Mouse (Mus musculus): ENCODE measurements around the gene Rnf225. TPM values are rescaled to one million over a fixed set of nuclear protein-coding genes. Genes with fewer than 3 reads are reported as not detected.

Rnf225 gene
- 2.3 and 2.4 TPM in 2 replicates for polyA plus RNA-seq (2012; rRNA removed)

DNA sequence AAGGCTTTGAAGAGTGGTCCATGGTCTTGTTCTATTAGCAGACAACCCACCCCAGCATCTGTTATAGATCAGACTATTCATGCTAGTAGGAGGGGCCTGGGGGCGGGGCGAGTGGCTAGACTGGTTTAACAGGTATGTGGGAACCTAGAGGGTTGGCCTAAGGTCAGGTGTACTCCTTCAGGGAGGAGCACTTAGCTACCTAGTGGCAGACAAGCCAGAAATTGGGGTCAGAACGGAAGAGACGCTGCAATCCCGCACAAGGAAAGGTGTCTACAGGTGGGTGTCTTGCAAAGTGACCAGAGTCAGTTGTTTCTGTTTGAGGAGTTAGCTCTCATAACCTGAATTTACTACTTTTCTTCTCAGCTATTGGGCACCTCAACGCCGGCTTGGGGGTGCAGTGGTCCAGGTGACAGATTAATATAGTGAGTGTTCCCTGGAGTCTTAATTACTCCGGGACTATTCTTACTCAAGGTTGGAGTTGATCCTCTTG lies at the start of gene Rnf225:
TSS of gene Rnf225 (plus strand) at position 226 of the 490 bp plus-strand sequence.

DNA sequence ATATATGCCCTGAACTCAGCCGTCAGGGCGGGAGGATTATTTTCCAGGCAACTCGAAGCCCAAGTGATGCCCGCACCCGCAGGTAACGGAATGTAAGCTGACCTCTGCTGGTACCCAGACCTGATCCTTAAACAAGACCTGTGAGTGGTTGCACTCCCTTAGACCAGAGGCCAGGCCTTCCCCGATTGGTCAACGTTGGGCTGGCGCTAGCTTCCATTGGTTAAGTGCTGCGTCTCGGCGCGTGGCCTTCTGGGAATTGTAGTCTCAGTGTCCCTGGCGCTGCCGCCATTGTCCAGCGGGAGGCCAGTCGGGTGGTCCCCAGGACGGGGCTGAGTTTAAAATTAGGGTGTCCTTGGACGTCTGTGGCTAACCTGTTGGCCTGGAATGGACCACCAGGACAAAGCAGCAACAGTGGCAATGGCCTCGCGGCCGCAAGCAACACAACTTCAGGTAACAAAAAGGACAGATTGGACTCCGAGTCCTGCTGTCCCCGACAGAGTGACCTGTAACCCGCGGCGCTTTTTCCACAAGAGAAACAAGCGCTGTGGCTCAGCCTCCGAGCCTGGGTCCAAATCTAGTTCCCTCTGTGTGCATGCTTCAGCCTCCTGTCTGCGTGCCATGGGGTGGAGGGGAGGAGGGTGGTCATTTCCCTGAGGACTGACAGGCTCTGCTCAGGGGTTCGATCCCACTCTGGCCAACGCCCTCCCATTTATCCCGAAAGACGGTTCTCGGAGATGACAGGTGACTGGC lies 46.1 kb upstream of the Rnf225 start, which contains the start of gene Zfp128:
TSS of gene Zfp128 (plus strand) at position 267 of the 750 bp plus-strand sequence.

DNA sequence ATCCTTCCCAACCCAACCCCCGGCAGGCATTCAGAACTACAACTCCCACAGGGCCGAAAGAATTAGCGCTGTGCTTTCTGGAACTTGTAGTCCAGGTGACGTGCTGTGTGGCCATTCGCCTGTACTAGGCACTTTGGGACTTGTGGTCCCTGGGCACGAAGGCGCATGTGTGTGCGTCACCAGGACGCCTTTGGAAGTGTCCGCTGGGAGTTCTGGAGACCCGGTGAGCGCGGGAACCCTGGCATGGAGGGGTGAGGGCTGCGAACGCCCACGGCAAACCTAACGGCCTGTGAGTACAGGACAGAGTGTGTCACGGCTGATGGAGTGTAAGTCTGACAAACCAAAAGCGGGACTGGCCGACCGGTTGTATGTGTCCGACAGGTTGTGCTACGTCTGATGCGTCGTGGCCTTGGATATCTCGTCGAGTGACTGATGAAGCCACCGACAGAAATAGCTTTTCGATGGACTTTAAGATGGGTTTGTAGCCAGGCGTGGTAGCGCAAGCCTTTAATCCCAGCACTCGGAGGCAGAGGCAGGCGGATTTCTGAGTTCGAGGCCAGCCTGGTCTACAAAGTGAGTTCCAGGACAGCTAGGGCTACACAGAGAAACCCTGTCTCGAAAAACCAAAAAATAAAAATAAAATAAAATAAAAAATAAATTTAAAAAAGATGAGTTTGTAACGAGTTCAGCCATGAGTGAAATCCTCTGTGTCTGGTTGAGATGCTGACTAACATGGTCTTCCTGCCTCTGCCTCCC lies 29.4 kb upstream of the Rnf225 start, which contains the start of gene Zscan22:
TSS of gene Zscan22 (plus strand) at position 161 of the 756 bp plus-strand sequence.

DNA sequence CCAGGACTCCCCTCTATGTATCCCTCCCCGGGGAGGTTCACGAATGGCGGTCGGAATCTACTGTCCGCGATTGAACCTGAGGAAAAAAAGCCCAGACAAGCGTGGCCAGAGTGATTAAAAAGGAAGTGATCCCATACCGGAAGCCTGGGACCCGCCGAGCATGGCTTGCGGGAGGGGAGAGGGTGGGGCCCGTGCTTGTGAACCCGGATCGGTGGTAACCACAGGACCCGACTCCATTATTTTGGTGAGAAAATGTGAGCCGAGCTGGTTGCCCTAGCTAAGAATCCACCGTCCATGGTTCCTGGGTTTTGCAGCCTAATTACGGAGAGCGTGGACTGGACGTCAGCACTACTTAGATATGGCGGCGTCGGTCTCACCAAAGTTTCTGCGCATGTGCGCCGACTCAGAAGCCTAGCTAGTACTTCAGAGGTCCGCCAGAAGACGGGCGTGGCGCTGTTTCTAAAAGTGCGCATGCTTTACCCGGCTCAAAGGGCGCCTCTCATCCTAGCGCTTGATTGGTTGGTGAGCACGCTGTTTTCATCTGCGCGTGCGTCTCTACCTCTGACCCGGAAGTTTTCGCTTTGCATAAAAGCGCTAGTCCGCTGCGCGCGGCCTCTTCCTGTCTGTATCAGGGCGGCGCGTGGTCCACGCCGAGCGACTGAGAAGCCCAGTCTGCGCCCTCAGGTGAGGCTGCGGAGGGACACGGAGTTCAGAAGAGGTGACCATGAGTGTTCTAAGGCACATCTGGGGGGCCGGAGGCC lies 5.3 kb upstream of the Rnf225 start, which contains the start of gene Rps5:
TSS of gene Rps5 (plus strand) at position 586 of the 761 bp plus-strand sequence.

DNA sequence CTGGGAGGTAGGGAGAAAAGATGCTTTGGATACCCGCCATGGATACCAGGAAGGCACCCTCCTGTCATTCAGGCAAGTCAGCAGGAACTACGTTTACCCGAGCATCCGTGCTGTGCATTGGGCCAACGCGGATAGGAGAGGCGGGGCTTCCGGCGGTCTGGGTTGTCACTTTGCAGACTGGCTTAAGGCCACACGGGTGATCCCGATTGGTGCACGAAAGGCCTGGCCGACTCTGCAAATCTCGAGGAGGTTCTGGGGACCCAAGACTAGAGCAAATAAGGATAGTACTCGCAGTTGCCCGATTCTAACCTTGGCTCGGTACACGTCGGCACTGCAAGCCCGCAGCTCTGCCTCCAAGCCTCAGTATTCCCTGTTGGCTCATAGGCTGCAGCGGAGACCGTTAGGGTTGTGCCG lies 38.5 kb downstream of the Rnf225 start, which contains the start of gene Zfp324:
TSS of gene Zfp324 (plus strand) at position 161 of the 414 bp plus-strand sequence.

DNA sequence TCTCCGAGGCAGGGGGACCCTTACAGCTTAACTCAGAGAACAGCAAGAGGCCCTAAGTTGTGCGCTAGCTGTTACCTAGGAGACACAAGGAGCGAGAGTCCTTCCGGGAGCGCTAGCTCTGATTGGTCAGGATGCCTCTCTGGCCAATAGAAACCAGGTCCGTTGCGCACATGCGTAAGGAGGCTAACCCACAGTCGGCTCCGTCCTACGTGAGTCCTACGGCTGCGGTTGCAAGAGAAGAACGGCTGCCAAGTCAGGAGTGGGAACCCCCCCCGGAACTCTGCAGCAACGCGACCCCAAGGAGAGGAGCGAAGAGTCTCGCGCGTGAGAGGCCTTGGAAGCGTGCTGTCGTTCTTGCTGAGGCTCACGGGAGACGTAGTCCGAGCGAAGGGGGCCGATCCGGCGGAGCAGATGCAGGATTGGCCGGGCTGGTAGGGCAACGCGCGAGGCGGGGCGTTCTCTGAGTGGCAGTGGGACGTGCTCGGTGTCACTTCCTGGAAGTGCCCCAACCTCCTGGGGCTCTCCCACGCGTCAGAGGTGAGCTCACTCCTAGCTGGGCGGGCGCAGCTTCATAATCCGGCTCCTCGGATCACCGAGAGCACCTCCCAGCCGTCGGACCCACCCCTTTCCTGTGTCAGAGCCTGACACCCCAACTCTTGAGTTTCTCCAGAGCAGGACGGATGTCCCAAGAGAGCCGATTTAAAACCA lies 50.6 kb downstream of the Rnf225 start, which contains the start of gene Zfp446:
TSS of gene Zfp446 (plus strand) at position 167 of the 708 bp plus-strand sequence.

Other genes starting within 250 kb of the Rnf225 start
- not detected in 2 replicates for gene Vmn2r55, start 242.4 kb upstream of the Rnf225 start, polyA plus RNA-seq (2012; rRNA removed)
- not detected in 2 replicates for gene Vmn2r56, start 192.4 kb upstream of the Rnf225 start, polyA plus RNA-seq (2012; rRNA removed)
- gene Zscan18, start 123.8 kb upstream of the Rnf225 start, polyA plus RNA-seq (2012; rRNA removed): 22.9 and 25.7 TPM in 2 replicates
- gene Zfp329, start 108.6 kb upstream of the Rnf225 start, polyA plus RNA-seq (2012; rRNA removed): 19.9 and 21.0 TPM in 2 replicates
- gene Zfp110, start 92.7 kb upstream of the Rnf225 start, polyA plus RNA-seq (2012; rRNA removed): 10.8 and 11.1 TPM in 2 replicates
- 7.5 and 8.7 TPM in 2 replicates for gene Zfp128, start 46.2 kb upstream of the Rnf225 start, polyA plus RNA-seq (2012; rRNA removed)
- gene Zscan22, start 29.6 kb upstream of the Rnf225 start, polyA plus RNA-seq (2012; rRNA removed): 12.6 and 13.3 TPM in 2 replicates
- gene Rps5, start 5.1 kb upstream of the Rnf225 start, polyA plus RNA-seq (2012; rRNA removed): 1,967 and 2,052 TPM in 2 replicates
- gene Zfp324, start 38.4 kb downstream of the Rnf225 start, polyA plus RNA-seq (2012; rRNA removed): 10.4 and 11.4 TPM in 2 replicates
- 13.4 and 14.1 TPM in 2 replicates for gene Zfp446, start 50.4 kb downstream of the Rnf225 start, polyA plus RNA-seq (2012; rRNA removed)
- gene Slc27a5, start 70.8 kb downstream of the Rnf225 start, polyA plus RNA-seq (2012; rRNA removed): 1.0 and 1.2 TPM in 2 replicates
- gene Trim28, start 71.7 kb downstream of the Rnf225 start, polyA plus RNA-seq (2012; rRNA removed): 546 and 564 TPM in 2 replicates
- 40.4 and 41.9 TPM in 2 replicates for gene Zbtb45, start 82.6 kb downstream of the Rnf225 start, polyA plus RNA-seq (2012; rRNA removed)
- 199 and 203 TPM in 2 replicates for gene Chmp2a, start 107.4 kb downstream of the Rnf225 start, polyA plus RNA-seq (2012; rRNA removed)
- gene Ube2m, start 110.9 kb downstream of the Rnf225 start, polyA plus RNA-seq (2012; rRNA removed): 327 and 336 TPM in 2 replicates
- 9.8 and 10.5 TPM in 2 replicates for gene Mzf1, start 127.3 kb downstream of the Rnf225 start, polyA plus RNA-seq (2012; rRNA removed)
- gene Vmn1r85, start 167.8 kb downstream of the Rnf225 start, polyA plus RNA-seq (2012; rRNA removed): 0.04 TPM in 2 replicates
- not detected in 2 replicates for gene Vmn1r86, start 192.5 kb downstream of the Rnf225 start, polyA plus RNA-seq (2012; rRNA removed)
- not detected in 2 replicates for gene Vmn1r87, start 212.7 kb downstream of the Rnf225 start, polyA plus RNA-seq (2012; rRNA removed)
- not detected in 2 replicates for gene Vmn1r88, start 232.2 kb downstream of the Rnf225 start, polyA plus RNA-seq (2012; rRNA removed)

Data from central nervous system, embryonic 14 days (tissue).